Mouse (Mus musculus): ENCODE results near the gene Spem2.
A peak's percentile ranks its signal among the peaks of the same experiment; 100 is the strongest.

The Spem2 gene

DNA sequence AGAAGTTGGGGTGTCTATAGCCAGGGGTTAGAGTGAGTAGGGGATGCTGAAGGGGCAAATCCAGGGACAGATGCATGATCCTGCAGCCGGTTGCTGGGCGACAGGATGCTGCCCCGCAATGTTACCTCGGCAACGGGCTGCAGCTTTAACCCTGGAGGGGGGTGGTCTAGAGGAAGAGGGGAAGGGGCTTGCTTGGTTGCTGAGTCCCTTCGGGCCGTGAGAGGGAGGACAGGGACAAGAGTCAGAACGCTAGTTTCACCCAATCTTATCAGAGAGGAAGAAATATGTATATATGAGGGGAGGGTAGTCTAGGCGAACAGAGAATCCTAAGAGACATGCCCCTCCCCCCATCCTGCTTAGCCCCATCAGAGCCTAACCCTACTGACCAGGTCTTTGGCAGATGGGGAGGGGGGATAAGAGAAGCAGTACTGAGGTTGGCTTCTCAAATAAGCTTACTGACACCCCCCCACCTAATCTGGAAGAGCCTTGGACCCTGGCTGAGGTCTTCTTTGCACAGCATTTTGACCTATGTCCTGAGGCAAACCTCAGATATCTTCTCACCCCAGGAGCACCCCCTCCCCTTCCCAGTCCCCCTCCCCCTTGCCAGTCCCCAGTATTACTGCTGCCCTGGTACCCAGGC is 17.2 kb upstream of the Spem2 start:
- DNase-seq, result peak; percentile 74

DNA sequence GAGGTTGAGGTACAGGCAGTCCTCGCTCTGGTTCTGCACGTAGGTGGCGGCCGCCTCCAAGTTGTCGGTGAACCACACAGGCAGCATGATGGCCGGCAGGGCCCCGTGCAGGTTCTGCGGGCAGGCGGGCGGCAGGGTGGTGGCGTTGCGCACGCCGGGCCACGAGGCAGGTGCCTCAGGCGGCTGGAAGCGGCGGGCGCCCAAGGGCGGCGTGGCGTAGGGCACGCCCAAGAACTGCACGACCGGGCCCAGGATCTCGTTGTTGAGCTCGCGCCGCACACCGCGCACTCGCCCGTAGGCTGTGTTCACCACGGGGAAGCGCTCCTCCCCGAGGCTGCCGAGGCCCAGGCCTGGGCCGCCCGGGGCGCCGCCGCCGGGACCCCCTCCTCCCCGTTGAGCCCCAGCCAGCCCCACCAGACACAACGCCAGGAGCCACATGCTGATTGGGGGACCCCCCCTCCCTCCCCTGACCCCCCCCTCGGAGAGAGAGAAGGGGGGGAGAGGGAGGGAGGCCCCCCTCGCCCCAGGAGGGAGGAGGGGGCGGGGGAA is 15.8 kb upstream of the Spem2 start:
- peak; percentile 68 for DNase-seq

DNA sequence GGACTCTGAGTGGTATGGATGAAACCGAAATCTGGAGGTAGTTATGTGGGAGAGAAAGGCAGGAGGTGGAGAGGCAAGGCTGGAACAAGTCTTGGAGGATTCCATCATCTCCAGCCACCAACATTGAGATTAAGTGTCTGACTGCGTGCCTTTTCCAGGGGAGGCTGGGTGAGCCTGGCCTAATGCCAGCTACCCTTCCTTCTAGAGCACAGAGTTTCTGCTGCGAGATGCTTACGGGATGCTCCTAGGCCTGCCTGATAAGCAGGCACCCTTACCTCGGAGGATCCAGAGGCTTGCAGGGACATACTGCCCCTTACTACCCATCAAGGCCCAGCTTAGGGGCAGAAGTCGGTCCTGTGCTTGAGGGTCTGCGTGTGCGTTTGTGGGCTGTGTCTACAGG is 15.3 kb upstream of the Spem2 start:
- DNase-seq, result no peak

DNA sequence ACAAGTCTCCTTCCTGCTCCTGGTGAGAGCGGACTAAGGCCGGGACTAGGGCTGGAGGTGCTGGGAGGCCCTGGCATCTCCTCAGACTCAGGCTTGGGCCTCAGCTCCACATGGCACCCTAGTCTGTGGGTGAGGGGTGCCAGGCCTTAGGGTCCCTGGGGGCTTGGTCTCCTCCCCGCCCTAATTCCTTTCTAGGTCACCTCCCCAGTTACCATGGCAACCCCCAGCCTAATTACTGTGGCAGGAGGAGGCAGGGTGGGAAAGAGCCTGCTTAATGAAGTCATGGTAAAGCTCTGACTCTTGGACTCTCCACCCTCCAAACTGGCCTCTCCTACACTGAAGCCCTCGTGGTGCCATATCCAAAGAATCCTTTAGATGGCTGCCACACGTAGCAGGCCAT is 10.6 kb upstream of the Spem2 start:
- no peak for DNase-seq

DNA sequence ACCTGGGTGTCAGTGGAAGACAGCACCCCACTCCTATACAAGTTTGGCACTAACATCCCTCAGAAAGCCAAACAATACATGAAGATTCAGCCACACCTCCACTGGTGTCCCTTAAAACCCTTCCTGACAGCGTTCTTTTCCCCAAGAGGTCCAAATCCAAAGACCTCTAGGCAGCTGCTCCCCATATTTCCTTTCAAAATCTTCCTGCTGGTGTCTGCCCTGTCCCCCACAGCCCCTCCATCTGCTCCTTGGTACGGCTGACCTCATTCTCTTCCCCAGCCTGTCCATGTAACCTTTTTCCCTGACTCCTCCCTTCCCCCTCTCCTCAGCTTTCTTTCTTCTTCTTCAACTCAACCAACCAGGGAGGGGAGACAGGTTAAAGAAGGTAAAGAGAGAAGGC is 5.2 kb upstream of the Spem2 start:
- no peak for DNase-seq

DNA sequence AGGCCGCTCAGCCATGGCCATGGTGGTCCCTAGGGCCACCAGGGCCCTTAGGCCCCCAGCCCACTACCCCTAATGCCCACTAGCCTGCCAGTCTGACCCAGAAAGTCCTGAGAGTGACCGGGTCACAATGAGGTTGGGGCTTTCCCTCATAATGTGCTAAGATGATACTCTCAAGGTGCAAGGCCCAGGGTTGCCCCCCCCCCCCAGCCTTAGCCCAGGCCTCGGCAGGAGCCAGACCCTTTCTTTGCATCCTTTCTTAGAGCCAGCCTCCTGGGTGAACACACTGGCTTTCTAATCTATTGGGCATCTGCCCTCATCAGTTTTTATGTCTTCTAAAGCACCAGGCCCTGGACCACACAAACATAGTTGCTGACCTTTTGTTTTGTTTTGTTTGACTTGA is 3.8 kb upstream of the Spem2 start, which contains the start of gene Spem1:
Gene Spem1, minus strand, starts transcription at position 101 of the 400 bp plus-strand sequence.
- no peak for DNase-seq

DNA sequence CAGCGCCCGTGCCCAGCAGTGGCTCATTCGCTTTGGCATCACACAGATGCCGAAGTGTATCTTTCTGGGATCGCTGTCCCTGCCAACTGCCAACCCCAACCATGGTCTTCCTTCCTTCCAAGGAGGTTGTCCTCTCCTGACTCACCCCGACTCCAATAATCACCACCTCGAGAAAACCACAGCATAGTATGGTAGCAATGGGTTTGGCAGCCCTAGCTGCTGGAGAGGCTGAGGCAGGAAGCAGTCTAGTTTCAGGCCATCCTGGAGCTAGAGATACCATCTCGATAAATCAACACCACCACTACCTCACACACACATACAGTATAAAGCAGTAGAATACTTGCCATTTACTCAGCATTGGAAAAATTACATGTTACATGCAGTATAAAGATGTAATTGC is 606 bp upstream of the Spem2 start:
- DNase-seq, result no peak

DNA sequence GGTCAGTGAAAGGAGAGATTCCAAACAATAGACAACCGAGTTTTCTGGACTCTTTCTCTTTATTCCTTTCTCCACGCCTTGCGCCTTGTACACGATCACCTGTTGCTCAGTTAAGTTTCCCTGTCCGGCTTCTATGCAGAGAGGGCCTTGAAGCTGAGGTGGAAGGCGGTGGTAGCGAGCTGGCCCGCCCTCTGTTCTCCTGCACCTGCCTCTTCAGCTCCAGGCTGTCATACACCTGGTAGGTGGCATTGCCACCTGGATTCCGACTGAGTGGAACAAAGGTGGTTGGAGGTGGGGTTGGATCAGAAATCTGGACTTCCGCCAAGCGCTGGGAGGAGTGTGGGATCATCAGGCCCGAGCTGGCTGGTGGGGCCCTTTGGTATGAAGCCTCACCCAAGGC is 1.7 kb downstream of the Spem2 start:
- no peak for DNase-seq

DNA sequence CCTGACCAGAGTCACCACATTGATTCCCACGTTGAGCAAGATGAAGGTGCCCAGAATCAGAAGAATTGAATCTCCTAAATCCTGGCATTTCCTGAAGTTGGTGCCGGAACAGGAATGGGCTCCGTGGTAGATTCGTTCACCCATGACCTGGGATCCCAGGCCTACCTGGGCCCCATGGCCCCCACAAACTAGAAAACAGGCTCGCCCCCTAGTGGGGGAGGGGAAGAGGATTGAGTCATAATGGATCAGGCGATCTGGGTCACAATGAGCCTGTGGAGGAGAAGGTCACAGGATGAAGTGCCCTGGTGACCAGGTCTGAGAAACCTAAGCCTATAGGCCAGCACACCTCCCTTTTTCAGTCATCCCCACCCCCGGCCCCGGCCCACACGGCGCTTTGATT is 3.1 kb downstream of the Spem2 start, which contains the start of gene Gm39566:
Gene Gm39566, minus strand, starts transcription at position 144 of the 400 bp plus-strand sequence.
- no peak for DNase-seq

DNA sequence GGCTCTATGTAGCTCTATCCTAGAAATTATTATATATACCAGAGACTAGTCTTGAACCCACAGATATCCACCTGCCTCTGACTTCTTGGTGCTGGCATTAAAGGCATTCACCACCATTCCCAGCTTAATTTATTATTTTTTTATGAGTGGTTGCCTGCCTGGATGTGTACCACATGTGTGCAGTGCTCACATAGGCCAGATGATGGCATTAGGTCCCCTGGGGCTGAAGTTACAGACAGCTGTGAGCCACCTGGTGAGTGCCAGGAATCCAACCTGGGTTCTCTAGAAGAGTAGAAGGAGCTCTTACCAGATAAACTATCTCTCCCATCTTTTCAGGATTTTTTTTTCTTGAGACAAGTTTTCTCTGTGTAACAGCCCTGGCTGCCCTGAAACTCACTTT is 8.0 kb downstream of the Spem2 start:
- no peak for DNase-seq

DNA sequence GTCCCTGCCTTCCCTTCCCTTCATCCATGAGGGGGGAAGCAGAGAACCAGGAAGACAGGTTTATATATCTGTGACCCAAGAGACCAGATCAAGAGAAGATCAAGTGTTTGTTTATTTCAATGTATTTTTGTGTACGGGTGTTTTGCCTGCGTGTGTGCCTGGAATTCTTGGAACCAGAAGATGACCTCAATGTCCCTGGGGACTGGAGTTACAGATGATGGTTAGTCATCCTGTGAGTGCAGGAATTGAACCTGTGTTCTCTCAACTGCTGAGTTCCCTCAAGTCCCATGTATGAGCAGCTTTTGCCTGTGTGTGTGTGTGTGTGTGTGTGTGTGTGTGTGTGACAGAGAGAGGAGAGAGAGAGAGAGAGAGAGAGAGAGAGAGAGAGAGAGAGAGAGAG is 10.6 kb downstream of the Spem2 start:
- DNase-seq, result no peak

DNA sequence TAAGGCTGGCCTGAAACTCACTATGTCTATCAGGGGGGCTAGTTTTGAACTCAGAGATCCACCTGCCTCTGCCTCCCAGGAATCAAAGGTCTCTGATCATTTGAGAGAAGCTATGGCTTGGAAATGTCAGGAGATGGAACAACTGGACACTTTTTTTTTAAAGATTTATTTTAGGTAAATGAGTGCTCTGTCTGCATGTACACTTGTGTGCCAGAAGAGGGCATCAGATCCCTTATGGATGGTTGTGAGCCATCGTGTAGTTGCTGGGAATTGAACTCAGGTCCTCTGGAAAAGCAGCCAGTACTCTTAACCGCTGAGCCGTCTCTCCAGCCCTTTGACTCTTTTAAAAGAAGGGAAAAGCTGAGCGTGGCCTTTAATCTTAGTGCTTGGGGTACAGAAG is 11.9 kb downstream of the Spem2 start:
- DNase-seq, result no peak

DNA sequence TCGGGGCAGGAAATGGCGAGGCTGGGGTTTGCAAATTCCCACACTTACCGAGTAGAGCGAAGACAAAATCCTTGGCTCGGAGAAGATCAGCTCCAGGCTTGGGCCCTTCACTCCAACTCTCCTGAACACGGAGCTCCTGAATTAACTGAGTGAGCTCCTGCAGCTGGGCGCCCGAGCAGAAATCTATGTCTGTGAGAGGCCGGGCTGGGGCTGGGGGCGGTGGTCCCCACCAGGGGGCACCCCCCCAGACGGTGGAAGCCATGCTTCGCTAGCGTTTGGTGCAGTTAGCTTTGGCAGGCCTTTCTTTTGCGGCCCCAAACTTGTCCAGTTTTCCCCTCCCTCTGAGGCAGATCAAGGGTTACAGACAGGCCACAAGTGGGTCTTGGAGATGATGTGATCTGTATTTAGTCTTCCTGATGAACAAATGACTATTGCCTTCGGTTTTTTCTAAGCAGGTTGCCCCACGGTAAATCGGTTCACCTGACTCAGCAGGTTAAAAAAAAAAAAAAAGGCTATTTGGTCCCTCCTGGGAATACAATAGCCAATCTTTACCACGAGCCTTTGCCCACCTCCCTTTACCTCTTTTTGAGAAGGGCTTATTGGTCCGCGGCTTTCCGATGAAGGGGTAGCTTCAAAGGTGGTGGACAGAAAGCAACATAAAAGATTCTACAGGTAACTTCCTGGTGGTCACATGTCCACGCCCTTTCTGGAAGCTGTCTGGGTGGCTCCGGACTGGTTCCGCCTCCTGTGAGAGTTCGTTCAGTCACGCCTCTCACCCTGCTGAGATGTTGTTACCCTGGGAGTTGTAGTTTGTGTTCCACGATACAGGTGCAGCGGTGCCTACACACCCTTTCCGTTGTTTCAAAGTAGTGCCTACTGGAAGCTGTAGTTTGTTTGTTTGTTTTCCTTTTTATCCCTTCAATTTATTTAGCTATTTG is 13.0 kb downstream of the Spem2 start, which contains the start of gene Tmem102:
Gene Tmem102, minus strand, starts transcription at position 653 of the 938 bp plus-strand sequence.
- peak; percentile 20 for DNase-seq

DNA sequence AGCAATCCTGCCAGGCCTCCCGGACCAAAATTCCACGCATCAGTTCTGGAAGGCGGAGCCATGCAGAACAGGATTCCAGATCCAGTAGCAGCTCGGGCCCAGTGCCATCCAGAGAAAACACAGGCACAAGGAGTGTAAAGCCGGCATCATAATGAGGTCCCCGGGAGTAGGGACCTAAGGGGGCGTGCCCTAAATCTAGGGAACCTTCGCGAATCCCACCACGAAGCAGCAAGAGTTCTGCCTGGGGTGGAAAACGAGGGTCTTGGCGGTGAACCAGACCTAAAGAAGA is 13.7 kb downstream of the Spem2 start:
- no peak for DNase-seq

DNA sequence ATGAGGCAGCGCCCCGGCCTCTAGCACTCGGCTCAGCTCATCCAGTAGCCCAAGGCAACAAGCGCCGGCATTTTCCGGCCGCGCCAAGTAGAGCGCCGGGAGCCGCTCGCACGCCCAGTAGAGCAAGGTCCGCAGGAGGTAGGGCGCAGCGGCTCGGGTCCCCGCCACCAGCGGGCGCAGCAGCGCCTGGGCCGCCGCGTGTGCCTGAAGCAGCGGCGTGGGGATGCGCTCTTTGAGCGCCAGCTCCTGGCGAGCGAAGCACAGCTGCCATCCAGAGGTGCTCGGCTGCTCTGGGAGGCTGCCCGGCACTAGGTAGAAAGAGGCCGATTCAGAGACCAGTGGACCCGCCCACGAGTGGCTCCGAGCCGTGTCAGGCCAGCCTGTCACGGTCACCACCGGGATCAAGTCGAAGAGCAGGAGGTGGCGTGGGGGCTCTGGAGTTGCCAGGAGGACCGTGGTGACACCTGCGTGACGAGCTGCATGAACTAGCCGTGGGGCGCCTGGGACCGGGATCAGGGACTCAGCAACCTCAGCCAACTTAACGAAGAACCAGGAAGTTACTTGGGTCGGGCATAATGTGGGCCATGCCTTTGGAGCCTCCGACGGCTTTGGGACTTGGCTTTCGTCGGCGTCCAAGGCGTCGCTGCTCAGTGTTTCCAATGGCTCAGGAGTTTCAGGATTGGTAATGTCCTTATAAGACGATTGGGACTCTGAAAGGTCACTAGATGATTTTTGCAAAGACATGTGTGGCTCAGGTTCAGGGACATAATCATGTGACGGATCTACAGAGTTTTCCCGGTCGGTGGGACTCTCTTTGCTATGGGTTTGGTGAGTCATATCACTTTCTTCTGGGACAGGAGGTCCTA is 14.2 kb downstream of the Spem2 start:
- DNase-seq, result peak; percentile 89

DNA sequence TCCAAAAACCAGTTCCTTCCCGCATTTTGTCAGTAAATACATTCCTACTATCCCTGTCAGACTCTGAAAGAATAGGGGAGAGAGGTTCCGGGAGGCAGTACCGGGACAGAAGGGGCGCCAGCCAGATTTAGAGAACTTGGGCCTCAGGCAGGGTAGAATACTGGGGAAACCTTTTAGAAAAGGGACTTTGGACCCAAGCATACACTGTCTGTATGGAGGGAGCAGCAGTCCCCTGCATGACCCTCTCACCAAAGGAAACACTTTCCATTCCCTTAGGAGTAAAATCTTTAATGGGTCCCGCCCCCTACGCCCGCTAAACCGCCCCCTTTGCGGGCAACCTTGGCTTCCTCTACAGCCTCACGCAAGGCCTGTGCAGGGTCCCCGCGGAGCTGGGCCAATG is 14.9 kb downstream of the Spem2 start:
- DNase-seq, result no peak

DNA sequence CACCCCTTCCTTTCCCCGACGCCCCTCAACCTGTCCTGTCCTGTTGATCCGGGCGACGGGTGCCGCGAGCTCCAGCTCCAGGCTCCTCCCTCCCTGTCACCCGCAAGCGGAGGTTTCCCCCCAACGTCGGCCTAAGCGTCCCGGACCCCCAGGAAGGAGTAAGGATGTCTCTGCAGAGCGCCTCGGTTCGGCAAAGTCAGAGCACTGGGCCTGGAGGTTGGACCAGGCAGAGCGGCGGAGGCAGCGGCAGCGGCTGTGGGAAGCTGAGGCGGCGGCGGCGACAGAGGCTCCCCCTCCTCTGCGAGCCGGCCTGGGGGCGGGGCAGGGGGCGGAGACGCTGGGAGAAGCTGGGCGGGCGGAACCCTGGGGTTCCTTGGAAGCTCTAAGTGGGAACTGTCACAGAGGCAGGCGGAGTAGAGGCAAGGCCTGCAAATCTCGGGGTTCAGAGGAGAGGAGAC is 15.6 kb downstream of the Spem2 start:
- DNase-seq, result peak; percentile 87

DNA sequence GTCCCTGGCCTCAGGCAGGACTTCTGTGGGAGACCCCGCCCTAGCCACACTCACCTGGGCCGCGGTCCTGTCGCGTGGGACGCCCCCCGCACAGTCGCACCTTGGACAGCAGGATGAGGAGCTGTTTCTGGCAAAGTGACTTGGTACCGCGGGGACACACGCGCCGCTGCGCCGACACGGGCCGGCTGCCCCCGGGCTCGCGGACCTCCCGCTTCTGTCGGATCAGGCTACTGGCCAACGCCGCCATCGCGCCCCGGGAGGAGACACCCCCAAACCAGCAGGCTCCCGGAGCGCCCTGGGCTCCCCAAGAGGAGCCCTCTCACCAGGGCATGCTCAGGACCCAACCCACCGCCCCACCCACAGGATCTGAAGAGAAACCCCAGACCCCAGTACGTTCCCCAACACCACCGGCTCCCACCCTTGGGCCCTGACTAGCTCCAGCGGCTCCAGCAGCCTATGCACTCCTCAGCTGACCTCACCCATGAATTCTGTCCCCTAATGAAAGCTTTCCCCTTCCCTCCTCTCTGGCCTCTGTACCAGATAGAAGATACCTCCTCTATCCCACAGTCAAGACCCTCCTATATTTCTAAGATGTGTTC is 16.8 kb downstream of the Spem2 start, which contains the start of gene Fgf11:
Gene Fgf11, minus strand, starts transcription at position 479 of the 599 bp plus-strand sequence.
- peak; percentile 12 for DNase-seq

DNA sequence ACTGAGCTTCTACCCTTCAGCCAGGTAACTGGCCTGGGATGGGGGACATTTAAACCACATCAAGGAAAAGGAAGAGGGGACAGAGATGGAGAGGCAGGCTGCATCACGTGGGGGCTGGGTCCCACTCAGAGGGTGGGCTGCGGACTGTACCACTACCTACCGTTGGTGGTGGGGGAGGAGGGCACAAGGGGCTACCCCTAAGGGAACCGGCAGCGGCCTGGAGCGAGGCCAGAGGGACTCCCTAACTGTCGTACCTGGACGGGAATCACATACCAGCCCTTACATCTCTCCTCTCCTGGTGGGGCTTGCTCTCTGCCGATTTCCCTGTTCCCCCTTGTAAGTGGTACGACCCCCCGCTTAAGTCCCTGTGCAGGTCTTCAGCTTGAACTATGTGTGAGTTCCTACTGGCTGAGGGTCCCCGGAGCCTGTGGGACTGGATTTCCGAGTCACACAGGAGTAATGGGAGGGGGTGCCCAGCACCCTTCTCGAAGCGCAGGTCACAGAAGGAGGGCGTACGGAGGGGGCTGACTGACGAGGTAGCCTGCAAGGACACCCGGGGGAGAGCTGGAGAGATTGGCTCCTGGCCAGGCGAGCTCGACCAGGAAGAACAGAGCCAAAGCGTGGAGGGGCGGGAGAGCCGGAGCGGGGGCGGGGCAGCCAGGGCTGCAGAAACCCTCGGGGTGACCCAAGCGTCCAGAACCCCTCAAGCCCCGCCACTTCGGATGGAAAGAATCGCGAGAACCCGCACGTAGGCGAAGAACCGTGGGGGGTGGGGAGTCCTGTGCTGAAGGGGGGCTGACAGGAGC is 17.7 kb downstream of the Spem2 start:
- DNase-seq, result peak; percentile 88

DNA sequence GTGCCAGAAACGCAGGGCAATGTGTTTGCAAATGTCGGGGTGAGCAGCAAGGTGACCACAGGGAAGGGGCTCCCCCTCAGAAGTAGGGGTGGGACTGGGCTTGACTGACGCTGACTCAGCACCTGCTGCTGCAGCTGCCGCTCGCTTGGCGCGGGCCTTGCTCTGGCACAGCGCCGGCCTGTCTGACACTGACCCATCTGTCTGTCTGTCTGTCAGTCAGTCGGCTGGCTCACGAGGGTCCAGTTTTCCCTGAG is 18.2 kb downstream of the Spem2 start:
- DNase-seq, result no peak

DNA sequence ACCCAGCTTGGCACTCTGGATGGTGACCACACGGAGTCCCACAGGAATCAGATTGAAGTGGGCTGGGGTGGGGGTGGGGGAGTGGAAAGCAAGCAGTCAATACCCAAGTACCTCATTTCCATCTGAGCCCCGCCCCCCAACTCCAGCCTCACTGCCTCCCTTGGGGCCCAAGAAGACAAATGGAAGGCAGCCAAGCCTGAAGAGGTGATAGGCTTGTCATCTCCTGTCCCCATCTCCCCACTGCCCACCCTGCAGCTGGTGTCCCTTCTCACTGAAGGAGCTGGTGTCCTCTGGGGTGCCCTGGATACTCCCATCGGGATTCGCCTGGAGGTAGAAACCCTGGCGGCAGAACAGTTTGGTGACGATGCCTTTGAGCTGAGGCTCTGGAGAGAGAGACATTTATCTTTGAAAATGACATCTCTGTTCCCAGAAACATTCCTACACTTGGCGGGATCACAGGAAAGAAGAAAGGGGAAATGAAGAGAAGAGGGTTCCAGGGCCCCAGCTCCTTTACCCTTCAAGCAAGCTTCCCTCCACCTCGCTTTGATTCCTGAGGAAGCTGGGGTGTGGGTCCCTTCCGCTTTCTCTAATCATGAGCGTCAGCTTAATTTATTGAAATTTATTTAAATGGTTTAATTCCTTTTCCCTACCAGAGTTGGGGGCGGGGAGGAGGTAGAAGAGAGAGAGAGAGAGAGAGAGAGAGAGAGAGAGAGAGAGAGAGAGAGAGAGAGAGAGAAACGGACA is 18.7 kb downstream of the Spem2 start:
- peak; percentile 61 for DNase-seq

Data from embryo, embryonic 11 days (tissue).